Mouse (Mus musculus) adrenal gland, adult 2 months (tissue): ENCODE results near the gene Iscu. TPM values are rescaled to one million over a fixed set of nuclear protein-coding genes. Genes with fewer than 3 reads are reported as not detected.

ENCODE experiments used
- DNase-seq: peaks from one replicate; pipeline ENCODE4 v3.0.0; 2021
- polyA plus RNA-seq: library from polyadenylated mRNA; depleted of rRNA; stranded (reverse); fragments of >200 nt; gene quantifications from 2 replicates; pipeline ENCODE4 v1.2.3, GENCODE M21; 2012; rRNA removed
- total RNA-seq, 2 experiments: library from RNA; stranded (reverse); gene quantifications; 2 replicates each; pipeline ENCODE4 v1.2.3; 2021

The Iscu gene
- total and polyA plus RNA-seq, 3 experiments, result 399 to 936 (median 657) TPM

GRCm38 (mm10) chr5:113814111-113815040, 41.8 kb downstream of the Iscu start:
- no peak for DNase-seq

DNA sequence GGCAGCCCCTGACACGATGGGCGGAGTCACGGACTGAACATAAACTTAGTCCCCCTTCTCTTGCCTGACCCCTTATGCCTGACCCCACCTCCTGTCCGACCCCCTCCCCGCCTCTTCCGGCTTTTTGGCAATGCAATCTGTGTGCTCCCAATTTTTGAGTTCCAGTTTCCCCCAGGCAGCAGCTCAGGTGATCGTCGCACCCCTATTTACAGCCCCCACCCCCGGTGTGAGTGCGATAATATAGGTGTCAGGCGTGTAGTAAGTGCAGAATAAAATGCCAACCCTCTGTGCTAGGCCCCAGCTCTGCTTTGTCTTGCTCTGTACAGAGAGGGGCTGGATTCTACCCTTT, 42.5 kb downstream of the Iscu start:
- DNase-seq, result no peak

DNA sequence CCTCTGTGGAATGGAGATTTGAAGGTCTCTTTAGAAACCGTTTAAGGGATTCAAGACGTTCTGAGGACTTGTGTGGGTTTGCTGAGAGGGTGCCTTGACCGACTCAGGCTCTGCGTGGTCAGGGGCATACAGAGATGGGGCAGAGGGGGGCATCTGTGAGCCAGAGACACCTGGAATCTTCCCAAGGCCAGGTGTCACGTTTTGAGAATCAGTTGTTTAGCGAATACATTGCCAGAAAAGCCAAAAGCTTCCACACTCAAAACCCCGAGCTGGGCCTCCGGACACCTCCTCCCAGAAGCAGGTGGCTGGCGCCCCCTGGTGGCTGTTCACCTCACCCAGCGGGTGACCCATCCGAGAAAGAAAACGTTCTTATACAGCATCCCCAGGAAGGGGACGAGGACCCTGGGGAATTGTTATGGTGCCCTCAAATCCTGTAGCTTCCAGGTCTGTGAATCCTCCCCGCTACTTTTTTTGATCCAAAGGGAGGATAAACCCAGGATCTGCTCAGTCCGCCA, 43.1 kb downstream of the Iscu start:
- peak; percentile 80 for DNase-seq

DNA sequence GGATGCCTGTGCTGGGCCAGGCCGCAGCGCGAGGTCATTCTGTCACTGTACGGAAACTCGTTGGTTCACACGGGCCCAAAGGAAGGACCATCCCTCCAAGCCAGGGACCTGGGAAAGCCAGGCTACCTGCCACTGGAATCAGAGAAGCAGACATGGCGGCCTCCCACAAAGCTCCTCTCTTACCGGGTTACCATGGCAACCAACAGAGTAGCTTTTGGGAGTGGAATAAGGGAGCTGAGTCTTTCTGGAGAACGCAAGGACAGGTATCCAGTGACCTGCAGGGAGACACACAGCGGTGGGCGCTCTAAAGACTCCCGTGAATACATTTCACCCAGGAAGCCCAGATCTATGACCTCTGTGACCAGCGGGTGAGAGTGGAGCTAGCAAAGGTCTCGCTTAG, 46.0 kb downstream of the Iscu start:
- no peak for DNase-seq

GRCm38 (mm10) chr5:113824228-113824627, 51.7 kb downstream of the Iscu start:
- DNase-seq, result no peak

- DNase-seq, result no peak
Observed at GRCm38 (mm10) chr5:113825558-113825957, 53.0 kb downstream of the Iscu start.

- DNase-seq, result no peak
Observed at GRCm38 (mm10) chr5:113826619-113827018, 54.1 kb downstream of the Iscu start.

Other genes with a start within 250 kb of the Iscu start
- 10 to 100 TPM; 25.3 to 25.7 TPM for gene Cmklr1, start 122.3 kb upstream of the Iscu start, total RNA-seq
- 61.3 and 75.6 TPM in 2 replicates for gene Cmklr1, start 122.3 kb upstream of the Iscu start, polyA plus RNA-seq
- gene 1700069L16Rik, start 48.0 kb upstream of the Iscu start, total RNA-seq, result not detected
- not detected in 2 replicates for gene 1700069L16Rik, start 48.0 kb upstream of the Iscu start, polyA plus RNA-seq
- 10 to 100 TPM; 10.5 to 19.5 TPM for gene Ficd, start 36.9 kb upstream of the Iscu start, total RNA-seq
- 11.8 and 12.3 TPM in 2 replicates for gene Ficd, start 36.9 kb upstream of the Iscu start, polyA plus RNA-seq
- gene Sart3, start 238 bp upstream of the Iscu start, total RNA-seq, result 10 to 100 TPM; 26.3 to 29.8 TPM
- gene Sart3, start 238 bp upstream of the Iscu start, polyA plus RNA-seq, result 12.7 and 16.2 TPM in 2 replicates
- 10 to 100 TPM; 10.1 to 19.8 TPM for gene Tmem119, start 27.8 kb downstream of the Iscu start, total RNA-seq
- 20.1 and 21.1 TPM in 2 replicates for gene Tmem119, start 27.8 kb downstream of the Iscu start, polyA plus RNA-seq
- gene Selplg, start 59.9 kb downstream of the Iscu start, total RNA-seq, result 1 to 10 TPM; 5.1 to 6.5 TPM
- gene Selplg, start 59.9 kb downstream of the Iscu start, polyA plus RNA-seq, result 16.3 and 18.0 TPM in 2 replicates
- gene Coro1c, start 136.0 kb downstream of the Iscu start, total RNA-seq, result 10 to 100 TPM; 43.3 to 75.5 TPM
- gene Coro1c, start 136.0 kb downstream of the Iscu start, polyA plus RNA-seq, result 29.1 and 31.3 TPM in 2 replicates
- 10 to 100 TPM; 15.5 to 24.6 TPM for gene Ssh1, start 221.1 kb downstream of the Iscu start, total RNA-seq
- 9.1 and 9.9 TPM in 2 replicates for gene Ssh1, start 221.1 kb downstream of the Iscu start, polyA plus RNA-seq
- not detected for gene Dao, start 231.0 kb downstream of the Iscu start, total RNA-seq
- gene Dao, start 231.0 kb downstream of the Iscu start, polyA plus RNA-seq, result not detected in 2 replicates